Mouse (Mus musculus): ENCODE measurements around the gene Nfib. TPM values are rescaled to one million over a fixed set of nuclear protein-coding genes. Genes with fewer than 3 reads are reported as not detected.

Nfib gene
- total RNA-seq, 2 experiments from 2014 or later, result 216 to 233 TPM

Other genes starting within 250 kb of the Nfib start
- 10 to 100 TPM; 42.6 to 47.0 TPM for gene Zdhhc21, start 154.2 kb upstream of the Nfib start, total RNA-seq (2021)
- gene Cer1, start 179.4 kb upstream of the Nfib start, total RNA-seq (2021), result under 1 TPM in 1 of 2 experiments, not detected in 1; 0.28 TPM

Measured in left cerebral cortex, postnatal 4 days (tissue).